Mouse (Mus musculus) NIH3T3 (cell line): ENCODE measurements at regions not wholly inside any gene's neighbourhood (a gene's known extent, or its start where the extent isn't known, plus 50 kb on each side); places are given as distances from the start of the nearest gene placed in this dataset.
A peak's percentile ranks its signal among the peaks of the same experiment; 100 is the strongest.

Experiments used
- DNase-seq: peaks from one replicate; pipeline ENCODE4 v3.0.0-alpha.2; 2012; ENCODE audit warnings: low read depth

- DNase-seq: peak; percentile 65
Measured at GRCm38 (mm10) chr10:96860366-96860765, 243.6 kb downstream of the Btg1 start.

- peak; percentile 46 for DNase-seq
Measured at GRCm38 (mm10) chr10:96863230-96863629, 246.4 kb downstream of the Btg1 start.

- DNase-seq: no peak
Measured at GRCm38 (mm10) chr10:96866468-96866867, 249.7 kb downstream of the Btg1 start.

- peak; percentile 71 for DNase-seq
Measured at GRCm38 (mm10) chr10:96871559-96872160, 254.9 kb downstream of the Btg1 start.

- no peak for DNase-seq
Measured at GRCm38 (mm10) chr10:96874646-96875045, 257.8 kb downstream of the Btg1 start.

DNA sequence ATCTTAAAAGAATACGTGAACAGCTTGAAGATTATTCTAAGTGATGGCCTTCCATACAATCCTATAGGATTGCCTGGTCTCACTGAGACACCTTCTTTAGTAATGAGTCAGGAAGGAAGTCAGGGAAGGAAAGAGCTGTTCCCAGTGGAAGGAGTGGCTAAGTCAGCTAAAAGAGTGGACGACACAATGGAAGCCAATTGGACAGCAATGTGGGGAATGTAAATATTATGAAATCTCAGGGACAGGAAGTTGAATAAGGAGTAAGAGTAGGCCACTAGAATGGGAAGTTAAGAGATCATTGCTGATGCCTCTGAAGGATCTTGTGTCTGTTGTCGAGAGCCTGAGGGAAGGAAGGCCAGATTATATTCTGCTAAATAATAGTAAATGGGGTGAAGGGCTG, 258.9 kb downstream of the Btg1 start:
- DNase-seq: peak; percentile 53

GRCm38 (mm10) chr10:96879425-96879824, 262.6 kb downstream of the Btg1 start:
- no peak for DNase-seq

DNA sequence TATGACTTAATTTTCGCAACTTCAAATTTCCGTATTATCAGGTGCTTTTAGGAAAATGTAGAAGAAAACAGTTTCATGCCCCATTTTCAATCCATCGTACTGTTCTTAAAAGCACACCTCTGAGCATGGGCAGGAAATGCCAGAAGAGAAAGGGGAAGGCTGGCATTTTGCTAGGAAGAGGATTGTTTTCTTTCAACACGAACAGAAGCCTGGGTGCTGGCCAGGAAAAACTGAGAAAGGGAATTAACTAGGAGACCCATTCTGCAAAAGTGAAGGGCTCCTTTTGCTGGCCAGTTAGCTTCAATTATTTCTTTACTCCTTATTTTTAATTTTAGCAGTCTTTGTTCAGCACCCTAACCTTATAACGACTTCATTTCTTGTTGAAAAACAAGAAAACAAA, 264.0 kb downstream of the Btg1 start:
- no peak for DNase-seq

DNA sequence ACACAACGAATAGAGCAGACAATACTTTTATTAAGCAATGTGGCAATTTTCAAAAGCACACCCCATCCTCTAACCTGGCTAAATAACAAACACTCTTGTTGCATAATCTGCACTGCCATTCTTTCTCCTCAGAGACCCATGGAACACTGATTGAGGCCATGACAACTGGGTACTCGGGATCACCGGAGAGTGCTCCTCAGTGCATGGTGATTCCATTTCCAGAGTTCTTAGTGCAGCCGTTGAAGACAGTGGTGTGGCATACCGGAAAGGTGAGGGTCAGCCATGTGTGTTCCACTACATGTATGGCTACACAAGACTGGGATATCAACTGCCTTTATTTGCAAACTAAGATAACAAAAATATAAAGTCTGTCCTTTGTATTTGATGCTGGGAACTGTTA, 264.4 kb downstream of the Btg1 start:
- no peak for DNase-seq

DNA sequence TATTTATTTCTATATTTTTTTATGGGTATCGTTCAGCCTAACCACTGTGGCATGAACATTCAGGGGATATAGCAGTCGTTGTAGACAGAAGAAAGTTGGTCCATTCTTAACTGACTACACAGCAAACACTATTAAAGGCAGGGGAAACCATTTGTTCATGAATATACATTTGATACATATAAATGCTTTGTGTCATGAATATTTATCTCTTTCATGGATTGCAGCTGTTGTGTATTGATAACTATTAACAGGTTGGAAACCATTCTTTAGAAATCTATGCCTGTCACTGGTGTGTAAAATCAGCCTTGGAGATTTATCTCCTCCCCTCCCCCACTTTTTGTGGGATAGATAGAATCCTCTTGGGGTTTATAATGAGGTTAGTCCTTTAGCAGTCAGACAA, 264.9 kb downstream of the Btg1 start:
- no peak for DNase-seq

DNA sequence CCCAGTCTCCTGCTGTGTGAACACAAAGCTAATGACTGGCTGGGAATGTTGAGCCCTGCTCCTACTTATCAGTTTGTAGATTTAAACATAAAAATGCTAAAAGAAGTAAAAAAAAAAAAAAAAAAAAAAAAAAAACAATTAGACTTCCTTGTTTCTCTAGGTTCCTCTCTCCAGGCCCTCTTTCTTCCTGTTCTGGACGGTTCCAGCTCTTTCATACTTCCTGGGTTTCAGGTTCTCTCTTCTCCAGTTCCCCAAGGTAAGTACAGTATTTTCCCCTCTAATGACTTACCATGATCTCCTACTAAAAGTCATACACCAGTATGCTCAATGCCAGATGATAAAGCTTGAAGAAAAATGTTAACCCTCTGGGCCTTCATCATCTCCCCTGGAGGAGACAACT, 284.3 kb downstream of the Btg1 start:
- no peak for DNase-seq

- DNase-seq: no peak
Measured at GRCm38 (mm10) chr10:96905098-96905809, 288.4 kb downstream of the Btg1 start.

DNA sequence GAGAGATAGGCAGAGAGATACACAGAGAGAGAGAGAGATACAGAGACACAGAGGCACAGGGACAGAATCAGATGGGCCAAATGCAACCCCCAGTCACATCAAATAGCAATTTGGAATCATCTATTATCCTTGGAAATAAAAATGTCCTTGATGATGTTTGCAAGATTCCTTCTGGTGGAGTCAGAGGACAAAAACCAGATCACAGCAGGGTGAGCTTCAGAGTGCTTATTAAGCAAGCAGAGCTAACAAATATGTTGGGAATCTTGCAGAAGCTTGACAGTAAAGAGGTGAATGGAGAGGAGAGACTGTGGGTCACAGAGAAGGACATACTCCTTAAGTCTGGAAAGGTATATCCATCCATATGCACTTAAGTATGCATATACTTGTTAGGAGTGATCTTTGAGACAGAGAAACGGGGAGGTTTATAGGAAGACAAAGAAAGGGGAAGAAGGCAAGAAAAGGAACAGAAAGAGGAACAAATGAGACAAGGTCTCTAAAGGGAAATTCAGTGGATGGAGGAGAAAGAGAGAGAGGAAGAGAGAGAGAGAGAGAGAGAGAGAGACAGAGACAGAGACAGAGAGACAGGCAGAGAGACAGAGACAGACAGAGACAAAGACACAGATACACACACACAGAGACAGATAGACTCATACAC, 293.0 kb downstream of the Btg1 start:
- peak; percentile 7 for DNase-seq

- no peak for DNase-seq
Measured at GRCm38 (mm10) chr10:96921181-96921580, 304.4 kb downstream of the Btg1 start.

- peak; percentile 82 for DNase-seq
Measured at GRCm38 (mm10) chr10:96924266-96924672, 307.5 kb downstream of the Btg1 start.

DNA sequence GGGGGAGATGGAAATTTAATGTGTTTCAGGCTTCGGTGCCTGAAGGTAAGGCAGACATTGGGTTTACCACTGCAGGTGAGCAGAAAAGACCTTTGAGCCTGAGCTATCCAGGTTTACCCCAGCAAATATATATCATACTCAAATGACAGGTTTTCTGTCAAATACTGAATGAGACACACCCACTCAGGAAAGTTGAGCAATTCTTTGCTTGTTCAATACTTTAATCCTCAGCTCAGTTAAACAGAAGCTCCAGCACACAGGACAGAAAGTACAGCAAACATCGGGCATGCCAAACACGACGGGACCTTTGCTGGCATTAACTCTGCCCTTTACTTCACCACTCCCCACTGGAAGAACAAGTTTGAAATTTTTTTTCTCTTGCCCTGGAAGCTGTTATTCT, 307.9 kb downstream of the Btg1 start:
- peak; percentile 24 for DNase-seq

GRCm38 (mm10) chr10:96925771-96926170, 309.0 kb downstream of the Btg1 start:
- peak; percentile 88 for DNase-seq

DNA sequence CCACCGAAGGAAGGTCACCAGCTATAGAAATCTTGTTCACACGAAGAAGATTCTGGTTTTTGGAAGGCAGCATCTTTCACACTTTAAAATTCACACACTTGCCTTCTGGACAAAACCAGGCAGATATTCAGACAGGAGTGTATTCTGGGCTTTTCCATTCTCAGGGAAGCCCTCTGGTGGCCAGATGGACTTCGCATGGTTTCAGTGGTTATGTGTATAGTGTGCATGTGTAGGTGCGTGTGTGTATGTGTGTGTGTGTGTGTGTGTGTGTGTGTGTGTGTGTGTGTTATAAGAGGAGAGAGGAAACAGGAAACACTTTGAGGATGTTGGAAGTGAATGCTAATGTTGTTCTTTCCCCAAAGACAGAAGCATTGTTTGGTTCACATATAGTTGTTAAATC, 317.9 kb downstream of the Btg1 start:
- peak; percentile 73 for DNase-seq

GRCm38 (mm10) chr10:96940887-96941518, 324.2 kb downstream of the Btg1 start:
- DNase-seq: no peak

DNA sequence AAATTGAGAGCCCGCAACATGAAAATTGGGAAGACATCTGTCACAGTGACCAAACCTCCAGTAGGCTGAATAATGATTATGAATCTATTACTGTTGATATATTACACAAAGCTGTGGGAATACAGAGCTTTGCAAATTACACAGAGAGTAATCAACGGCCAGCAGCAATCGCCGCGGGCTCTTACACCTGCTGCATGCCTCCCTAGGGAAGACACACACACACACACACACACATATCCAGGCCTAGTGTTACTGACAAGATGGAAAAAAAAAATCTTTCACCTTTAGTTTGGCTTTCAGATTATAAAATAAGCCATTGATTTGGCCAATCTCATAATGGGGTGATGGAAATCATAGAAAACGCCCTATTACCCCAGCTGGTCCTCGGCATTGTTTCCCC, 327.4 kb downstream of the Btg1 start:
- DNase-seq: no peak

- peak; percentile 60 for DNase-seq
Measured at GRCm38 (mm10) chr10:96947971-96948370, 331.2 kb downstream of the Btg1 start.

GRCm38 (mm10) chr10:96948871-96949270, 332.1 kb downstream of the Btg1 start:
- DNase-seq: peak; percentile 64
